Mouse (Mus musculus) kidney, adult 9 months (tissue): Measurements from ENCODE around the gene Gpd1.

Experiments
- DNase-seq: peaks from one replicate; pipeline ENCODE4 v3.0.0; 2022

The Gpd1 gene

GRCm38 (mm10) chr15:99772925-99773324 lies 55.6 kb downstream of the Gpd1 start:
- DNase-seq, result no peak
